Mouse (Mus musculus) ES-E14 (cell line): Measurements from ENCODE around the gene Timd2. TPM values are rescaled to one million over a fixed set of nuclear protein-coding genes. Genes with fewer than 3 reads are reported as not detected.
"Not testable (repeated sequence)": the region's sequence is repeated elsewhere in the genome, so short reads cannot be mapped to it uniquely, and the experiment has no call there.

Source experiments
- DNase-seq: peaks from one replicate; pipeline ENCODE4 v3.0.0-alpha.2; 2013; ENCODE audit warnings: low read depth, low spot score
- H3K27ac ChIP-seq: 2 replicates; pipeline ENCODE4 v1.5.1; 2012; ENCODE audit warnings: low read depth, mild to moderate bottlenecking, low read length, moderate library complexity, mixed read lengths; ENCODE audit not compliant: poor library complexity, insufficient read depth, severe bottlenecking
- H3K36me3 ChIP-seq: 2 replicates; pipeline ENCODE4 v1.6.1; 2012; ENCODE audit warnings: mild to moderate bottlenecking, low read length, moderate library complexity, mixed read lengths; ENCODE audit not compliant: control insufficient read depth, poor library complexity, insufficient read depth, severe bottlenecking
- H3K4me1 ChIP-seq, 2 experiments: fragments of 150-350 bp in 1 of 2; sonication (generic) in 1 of 2; 2 replicates each; pipeline ENCODE4 v1.6.1; 2012; ENCODE audit warnings: low read length in 2 of 2, mild to moderate bottlenecking in 1 of 2, mixed read lengths in 1 of 2; ENCODE audit not compliant: control insufficient read depth in 2 of 2, insufficient read depth in 2 of 2, poor library complexity in 1 of 2
- H3K4me3 ChIP-seq, 2 experiments: fragments of 150-350 bp in 1 of 2; sonication (generic) in 1 of 2; 2 replicates each; pipeline ENCODE4 v1.5.1; 2012; ENCODE audit warnings: low read length in 2 of 2, low read depth in 1 of 2, mild to moderate bottlenecking in 1 of 2, mixed read lengths in 1 of 2; ENCODE audit not compliant: insufficient read depth in 1 of 2, poor library complexity in 1 of 2, severe bottlenecking in 1 of 2
- H3K9ac ChIP-seq: 2 replicates; pipeline ENCODE4 v1.6.1; 2012; ENCODE audit warnings: low read depth, mild to moderate bottlenecking, low read length, mixed read lengths; ENCODE audit not compliant: poor library complexity, insufficient read depth, severe bottlenecking
- H3K9me3 ChIP-seq: fragments of 150-350 bp; sonication (generic); 2 replicates; pipeline ENCODE4 v1.6.1; 2012; ENCODE audit warnings: low read depth, mild to moderate bottlenecking, low read length; ENCODE audit not compliant: control insufficient read depth, insufficient read depth
- CHD2 ChIP-seq: IDR thresholded peaks from 2 replicates; pipeline ENCODE4 v1.6.1; 2014; ENCODE audit warnings: mild to moderate bottlenecking, low read depth, low read length, inconsistent platforms
- HCFC1 ChIP-seq: IDR thresholded peaks from 2 replicates; pipeline ENCODE4 v1.6.1; 2012; ENCODE audit warnings: low read length, inconsistent platforms, borderline replicate concordance; ENCODE audit not compliant: insufficient read depth
- MAFK ChIP-seq: IDR thresholded peaks from 2 replicates; pipeline ENCODE4 v1.6.1; 2014; ENCODE audit warnings: mild to moderate bottlenecking, low read depth, low read length, inconsistent platforms; ENCODE audit not compliant: insufficient read depth
- ZC3H11A ChIP-seq: IDR thresholded peaks from 2 replicates; pipeline ENCODE4 v1.6.1; 2012; ENCODE audit warnings: low read depth, mild to moderate bottlenecking, inconsistent platforms, low read length, borderline replicate concordance
- ZNF384 ChIP-seq: IDR thresholded peaks from 2 replicates; pipeline ENCODE4 v1.6.1; 2012; ENCODE audit warnings: low read depth, low read length, inconsistent platforms
- in situ Hi-C, 2 experiments: fragments of 600-800 bp; cut with MboI; formaldehyde crosslinking; loops; one replicate each; pipeline ENCODE4 v1.15.1; 2025; ENCODE audit warnings: low sequenced_read_pairs in 2 of 2, inconsistent platforms in 1 of 2; ENCODE audit not compliant: unreplicated experiment in 2 of 2
- total RNA-seq: library from RNA; depleted of rRNA; stranded (reverse); fragments of 300-350 nt; gene quantifications from 2 replicates; pipeline ENCODE4 v1.2.3, GENCODE M21; 2012

Timd2 gene
- total RNA-seq, 1 experiment = 5.2 TPM

DNA sequence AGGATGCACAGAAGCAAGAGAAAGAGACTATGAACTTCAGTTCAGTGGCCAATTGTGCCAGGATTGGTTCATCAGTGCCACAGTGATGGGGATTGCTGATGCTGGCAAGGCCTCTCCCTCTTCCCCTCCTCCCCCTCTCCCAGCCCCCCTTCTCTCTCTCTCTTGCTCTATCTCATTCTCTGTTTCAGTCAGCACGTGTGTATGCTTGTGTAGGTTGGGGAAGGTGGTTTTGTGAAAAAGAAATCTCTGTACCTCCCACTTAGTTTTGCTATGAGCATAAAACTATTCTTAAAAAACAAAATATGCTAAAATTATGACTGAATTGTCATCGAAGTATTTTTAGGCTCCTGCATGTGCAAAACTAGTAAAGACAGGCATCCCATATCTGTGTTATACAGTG is 38.9 kb downstream of the Timd2 start:
- H3K9ac ChIP-seq = no peak overlapping the region
- no peaks in the 10 kb centered on the region for H3K4me1 ChIP-seq
- no peak for DNase-seq
- no peak overlapping the region for H3K27ac ChIP-seq
- TF ChIP-seq CHD2 = no peak
- TF ChIP-seq ZNF384 = no peak
- TF ChIP-seq MAFK = no peak
- TF ChIP-seq ZC3H11A = no peak
- no peak for TF ChIP-seq HCFC1
- in situ Hi-C loops = no loop called here
- no peak overlapping the region for H3K4me3 ChIP-seq
- no peaks in the 10 kb centered on the region for H3K36me3 ChIP-seq
- no peaks in the 10 kb centered on the region for H3K9me3 ChIP-seq

- Histone ChIP-seq H3K4me3 (no peak overlapping the region), H3K9me3 (no peaks in the 10 kb centered on the region), H3K27ac (no peak overlapping the region), H3K4me1 (no peaks in the 10 kb centered on the region), H3K9ac (no peak overlapping the region), H3K36me3 (no peaks in the 10 kb centered on the region)
- TF ChIP-seq HCFC1 = no peak
- TF ChIP-seq ZC3H11A = no peak
- TF ChIP-seq CHD2 = no peak
- no peak for TF ChIP-seq ZNF384
- TF ChIP-seq MAFK = no peak
- in situ Hi-C loops = no loop called here
- DNase-seq = no peak
Measured at GRCm38 (mm10) chr11:46667105-46667504, 39.8 kb downstream of the Timd2 start.

- Histone ChIP-seq H3K36me3 (no peaks in the 10 kb centered on the region), H3K27ac (no peak overlapping the region), H3K4me1 (no peaks in the 10 kb centered on the region), H3K9ac (no peak overlapping the region), H3K9me3 (no peaks in the 10 kb centered on the region), H3K4me3 (no peak overlapping the region)
- TF ChIP-seq ZNF384 (no peak), ZC3H11A (0 out of 2 replicates have a peak, but pooled peaks have one; percentile 9)
- in situ Hi-C loops = no loop called here
- peak; percentile 60 for DNase-seq
Measured at GRCm38 (mm10) chr11:46665599-46666522, 41.0 kb downstream of the Timd2 start.

- H3K9me3 ChIP-seq = no peaks in the 10 kb centered on the region
- H3K27ac ChIP-seq = no peak overlapping the region
- no peaks in the 10 kb centered on the region for H3K4me1 ChIP-seq
- no peaks in the 10 kb centered on the region for H3K36me3 ChIP-seq
- no peak for TF ChIP-seq HCFC1
- no peak for TF ChIP-seq ZNF384
- no peak for TF ChIP-seq MAFK
- no peak for TF ChIP-seq CHD2
- TF ChIP-seq ZC3H11A = no peak
- no peak overlapping the region for H3K4me3 ChIP-seq
- in situ Hi-C loops = no loop called here
- DNase-seq = no peak
- H3K9ac ChIP-seq = no peak overlapping the region
Measured at GRCm38 (mm10) chr11:46663215-46663614, 43.6 kb downstream of the Timd2 start.

DNA sequence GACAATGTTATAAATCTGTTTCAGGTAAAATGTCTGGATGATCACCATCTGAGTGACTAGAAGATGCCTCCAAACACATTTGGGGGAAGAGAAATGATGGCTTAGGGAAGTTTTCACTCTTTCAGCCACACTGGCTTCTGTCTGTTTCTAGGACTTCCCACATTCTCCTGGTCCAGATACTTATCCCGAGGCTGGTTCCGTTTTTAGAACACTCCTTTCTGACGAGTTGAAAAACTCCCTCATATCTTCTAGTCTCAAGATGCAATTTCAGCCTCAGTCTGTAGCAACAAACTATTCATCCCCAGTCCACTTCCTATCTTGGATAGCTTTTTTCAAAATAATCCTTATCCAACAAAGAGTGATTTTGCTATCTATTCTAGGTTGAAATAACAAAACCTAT is 54.4 kb downstream of the Timd2 start:
- no peak for DNase-seq
- Histone ChIP-seq H3K36me3 (no peaks in the 10 kb centered on the region), H3K4me3 (no peak overlapping the region), H3K9ac (no peak overlapping the region), H3K27ac (no peak overlapping the region), H3K4me1 (no peaks in the 10 kb centered on the region), H3K9me3 (no peaks in the 10 kb centered on the region)
- in situ Hi-C loops = no loop called here
- TF ChIP-seq ZNF384 (no peak), CHD2 (no peak), MAFK (no peak), ZC3H11A (no peak), HCFC1 (no peak)

GRCm38 (mm10) chr11:46649655-46650054 is 57.2 kb downstream of the Timd2 start:
- H3K27ac ChIP-seq, H3K36me3 ChIP-seq, H3K4me1 ChIP-seq, DNase-seq, H3K9me3 ChIP-seq, H3K4me3 ChIP-seq, in situ Hi-C loops, H3K9ac ChIP-seq: not testable (repeated sequence)
